In the genomic region with DNA sequence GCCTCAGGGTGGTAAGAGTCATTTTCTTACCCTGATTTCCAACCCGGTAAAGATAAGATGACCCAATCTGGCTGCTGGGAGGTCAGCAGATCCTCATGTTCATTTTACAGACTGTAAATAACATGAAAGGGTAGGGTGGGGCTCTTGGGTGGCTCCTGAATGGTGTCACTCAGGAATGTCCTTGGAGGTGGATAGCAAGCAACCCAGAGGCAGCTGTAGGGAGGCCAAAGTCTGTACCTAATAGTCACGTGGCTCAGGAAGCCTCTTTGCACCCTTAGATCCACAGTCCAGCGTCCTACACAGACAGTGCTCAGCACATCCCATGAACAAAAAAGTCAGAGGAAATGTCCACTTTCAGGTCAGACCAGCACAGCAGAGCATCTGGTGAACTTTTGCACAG, we compare ENCODE assay signal across 25 mouse cellular contexts. TPM values are rescaled to one million over a fixed set of nuclear protein-coding genes. Genes with fewer than 3 reads are reported as not detected.
DNase-seq lines count a peak whose midpoint lies in the region; ATAC-seq and TF ChIP-seq lines count a peak whose summit lies in the region.
"Had no signal": no experiment of that assay in that cellular context is flagged by ENCODE, and none has a peak within 500 bp of the region (broad histone marks: within the 10 kb centered on the region; RNA-seq: fewer than 3 reads in every experiment).

No protein-coding gene starts in this region.

- H3K27ac ChIP-seq in liver, embryonic 11.5 days (ENCODE audit: low read depth, low read length) = no peak overlapping the region
- no peak overlapping the region for H3K27ac ChIP-seq in liver, postnatal 0 days (ENCODE audit: low read depth)
- H3K27ac ChIP-seq in intestine, embryonic 15.5 days = no peak overlapping the region
- H3K27ac ChIP-seq in limb, embryonic 10.5 days = no peak overlapping the region
- H3K27ac ChIP-seq in forebrain, embryonic 14.5 days (ENCODE audit: low read depth, low read length) = no peak overlapping the region
- no peak overlapping the region for H3K27ac ChIP-seq in hindbrain, embryonic 16.5 days (ENCODE audit: low read depth, low read length)
- H3K27ac ChIP-seq: embryonic facial prominence, embryonic 13.5 days; embryonic facial prominence, embryonic 15.5 days; forebrain, embryonic 10.5 days; forebrain, embryonic 12.5 days; forebrain, embryonic 15.5 days had no signal

- H3K27me3 ChIP-seq in liver, embryonic 11.5 days (replicated peaks; ENCODE audit: control insufficient read depth, insufficient read depth, low read length) = no peaks in the 10 kb centered on the region
- no peaks in the 10 kb centered on the region for H3K27me3 ChIP-seq in liver, postnatal 0 days (ENCODE audit: insufficient read depth, low read length)
- no peaks in the 10 kb centered on the region for H3K27me3 ChIP-seq in intestine, embryonic 15.5 days (replicated peaks)
- no peaks in the 10 kb centered on the region for H3K27me3 ChIP-seq in limb, embryonic 10.5 days (ENCODE audit: low read depth, poor library complexity, severe bottlenecking)
- H3K27me3 ChIP-seq in forebrain, embryonic 14.5 days (replicated peaks; ENCODE audit: control insufficient read depth, insufficient read depth, low read length) = no peaks in the 10 kb centered on the region
- 0 out of 2 replicates have a peak, but pooled peaks cover 2% of the 10 kb centered on the region for H3K27me3 ChIP-seq in hindbrain, embryonic 16.5 days (replicated peaks; ENCODE audit: control insufficient read depth, insufficient read depth, low read length)
- H3K27me3 ChIP-seq: embryonic facial prominence, embryonic 13.5 days; embryonic facial prominence, embryonic 15.5 days; forebrain, embryonic 12.5 days; forebrain, embryonic 15.5 days had no signal

- H3K9ac ChIP-seq in liver, embryonic 11.5 days (ENCODE audit: low read depth, low read length) = no peak overlapping the region
- no peak overlapping the region for H3K9ac ChIP-seq in liver, postnatal 0 days (replicated peaks)
- H3K9ac ChIP-seq in intestine, embryonic 15.5 days = no peak overlapping the region
- no peak overlapping the region for H3K9ac ChIP-seq in forebrain, embryonic 14.5 days (ENCODE audit: low read length)
- H3K9ac ChIP-seq in hindbrain, embryonic 16.5 days (ENCODE audit: low read depth, low read length) = no peak overlapping the region
- H3K9ac ChIP-seq: embryonic facial prominence, embryonic 13.5 days; embryonic facial prominence, embryonic 15.5 days; forebrain, embryonic 12.5 days; forebrain, embryonic 15.5 days; forebrain, postnatal 0 days had no signal

- H3K4me1 ChIP-seq in liver, embryonic 11.5 days (replicated peaks; ENCODE audit: control insufficient read depth, insufficient read depth, low read length) = no peaks in the 10 kb centered on the region
- no peaks in the 10 kb centered on the region for H3K4me1 ChIP-seq in liver, postnatal 0 days (ENCODE audit: insufficient read depth)
- no peaks in the 10 kb centered on the region for H3K4me1 ChIP-seq in intestine, embryonic 15.5 days (replicated peaks)
- H3K4me1 ChIP-seq in limb, embryonic 10.5 days = no peaks in the 10 kb centered on the region
- no peaks in the 10 kb centered on the region for H3K4me1 ChIP-seq in forebrain, embryonic 14.5 days (ENCODE audit: control insufficient read depth, insufficient read depth, low read length)
- no peaks in the 10 kb centered on the region for H3K4me1 ChIP-seq in hindbrain, embryonic 16.5 days (ENCODE audit: control insufficient read depth, insufficient read depth, low read depth, low read length)
- H3K4me1 ChIP-seq: embryonic facial prominence, embryonic 13.5 days; embryonic facial prominence, embryonic 15.5 days; forebrain, embryonic 10.5 days; forebrain, embryonic 12.5 days; forebrain, embryonic 15.5 days had no signal

- H3K36me3 ChIP-seq in liver, embryonic 11.5 days (ENCODE audit: control insufficient read depth, insufficient read depth, low read length) = no peaks in the 10 kb centered on the region
- no peaks in the 10 kb centered on the region for H3K36me3 ChIP-seq in liver, postnatal 0 days (replicated peaks; ENCODE audit: insufficient read depth, low read length)
- no peaks in the 10 kb centered on the region for H3K36me3 ChIP-seq in intestine, embryonic 15.5 days
- no peaks in the 10 kb centered on the region for H3K36me3 ChIP-seq in limb, embryonic 10.5 days
- H3K36me3 ChIP-seq in forebrain, embryonic 14.5 days (ENCODE audit: control insufficient read depth, insufficient read depth, low read length) = no peaks in the 10 kb centered on the region
- H3K36me3 ChIP-seq in hindbrain, embryonic 16.5 days (ENCODE audit: control insufficient read depth, insufficient read depth, low read length) = no peaks in the 10 kb centered on the region
- H3K36me3 ChIP-seq: embryonic facial prominence, embryonic 13.5 days; embryonic facial prominence, embryonic 15.5 days; forebrain, embryonic 10.5 days; forebrain, embryonic 12.5 days; forebrain, embryonic 15.5 days had no signal

- ATAC-seq in liver, embryonic 11.5 days (replicated peaks; ENCODE audit: low FRiP score) = no peak
- no peak for ATAC-seq in liver, postnatal 0 days
- ATAC-seq in intestine, embryonic 15.5 days = peak; percentile 71
- ATAC-seq in forebrain, embryonic 14.5 days = no peak
- ATAC-seq in hindbrain, embryonic 16.5 days = no peak
- ATAC-seq: activated CD4-positive, CD25-positive, alpha-beta regulatory T cell, adult 4 months; forebrain, embryonic 15.5 days; forebrain, postnatal 0 days had no signal

- 80% methylated on average over 3 of the region's 3 CpGs for WGBS in liver, embryonic 11.5 days
- 61% methylated on average over 3 of the region's 3 CpGs for WGBS in liver, postnatal 0 days (ENCODE audit: insufficient replicate concordance)
- 72% methylated on average over 3 of the region's 3 CpGs for WGBS in intestine, embryonic 15.5 days
- 87% methylated on average over 3 of the region's 3 CpGs for WGBS in limb, embryonic 10.5 days
- 89% methylated on average over 3 of the region's 3 CpGs for WGBS in forebrain, embryonic 14.5 days
- 91% methylated on average over 3 of the region's 3 CpGs for WGBS in hindbrain, embryonic 16.5 days

- TF ChIP-seq EP300 in liver, postnatal 0 days (IDR thresholded peaks at IDR 0.05; ENCODE audit: low read depth) = no peak

- peak; percentile 3 for DNase-seq in liver, embryonic 11.5 days (ENCODE audit: low spot score)
- no peak for DNase-seq in liver, postnatal 0 days
- peak; percentile 21 for DNase-seq in limb, embryonic 10.5 days (ENCODE audit: low spot score)
- DNase-seq in forebrain, embryonic 14.5 days (ENCODE audit: low spot score) = no peak
- DNase-seq: adrenal gland, adult 8-10 months; adrenal gland, postnatal 14 days; adrenal gland, postnatal 36 days; cerebellum, adult 11-12 months; cerebellum, adult 2 months; cerebellum, adult 9-10 months; cerebellum, postnatal 10 days; cerebellum, postnatal 25 days; embryo, embryonic 11 days; forebrain, postnatal 0 days had no signal

- H3K4me3 ChIP-seq in liver, embryonic 11.5 days (ENCODE audit: low read depth, low read length) = no peak overlapping the region
- H3K4me3 ChIP-seq in liver, postnatal 0 days (ENCODE audit: low read depth, low read length) = no peak overlapping the region
- H3K4me3 ChIP-seq in intestine, embryonic 15.5 days (replicated peaks) = no peak overlapping the region
- no peak overlapping the region for H3K4me3 ChIP-seq in limb, embryonic 10.5 days
- no peak overlapping the region for H3K4me3 ChIP-seq in forebrain, embryonic 14.5 days (ENCODE audit: low read depth, low read length)
- H3K4me3 ChIP-seq in hindbrain, embryonic 16.5 days (ENCODE audit: low read length) = no peak overlapping the region
- H3K4me3 ChIP-seq: embryonic facial prominence, embryonic 13.5 days; embryonic facial prominence, embryonic 15.5 days; erythroblast, embryonic 14.5 days; forebrain, embryonic 10.5 days; forebrain, embryonic 12.5 days; forebrain, embryonic 15.5 days had no signal

- no peak overlapping the region for H3K4me2 ChIP-seq in liver, embryonic 11.5 days
- no peak overlapping the region for H3K4me2 ChIP-seq in liver, postnatal 0 days (ENCODE audit: low read depth, low read length)
- H3K4me2 ChIP-seq in intestine, embryonic 15.5 days (replicated peaks) = no peak overlapping the region
- H3K4me2 ChIP-seq in forebrain, embryonic 14.5 days (ENCODE audit: low read length) = no peak overlapping the region
- no peak overlapping the region for H3K4me2 ChIP-seq in hindbrain, embryonic 16.5 days (ENCODE audit: low read length)
- H3K4me2 ChIP-seq: embryonic facial prominence, embryonic 13.5 days; embryonic facial prominence, embryonic 15.5 days; forebrain, embryonic 12.5 days; forebrain, embryonic 15.5 days had no signal

- H3K9me3 ChIP-seq in liver, embryonic 11.5 days (ENCODE audit: control insufficient read depth, low read length) = no peaks in the 10 kb centered on the region
- H3K9me3 ChIP-seq in liver, postnatal 0 days (ENCODE audit: low read length) = no peaks in the 10 kb centered on the region
- H3K9me3 ChIP-seq in intestine, embryonic 15.5 days = no peaks in the 10 kb centered on the region
- H3K9me3 ChIP-seq in limb, embryonic 10.5 days (replicated peaks) = no peaks in the 10 kb centered on the region
- no peaks in the 10 kb centered on the region for H3K9me3 ChIP-seq in forebrain, embryonic 14.5 days (replicated peaks; ENCODE audit: control insufficient read depth, low read length)
- H3K9me3 ChIP-seq in hindbrain, embryonic 16.5 days (ENCODE audit: control insufficient read depth, low read length) = no peaks in the 10 kb centered on the region
- H3K9me3 ChIP-seq: embryonic facial prominence, embryonic 13.5 days; embryonic facial prominence, embryonic 15.5 days; forebrain, embryonic 10.5 days; forebrain, embryonic 12.5 days; forebrain, embryonic 15.5 days had no signal

- TF ChIP-seq CTCF in liver, postnatal 0 days (IDR thresholded peaks at IDR 0.05; ENCODE audit: low read depth) = no peak

RNA-seq across cellular contexts. Expression of gene Olfr1411, which starts 1.8 kb away (rescaled TPM):
- polyA plus RNA-seq in liver, embryonic 11.5 days (2014; fragmentation: Nextera tagmentation; extraction: Ambion mirVana) = not detected in 2 replicates
- polyA plus RNA-seq in liver, postnatal 0 days (2015; fragmentation: Nextera tagmentation; extraction: Ambion mirVana) = not detected in 2 replicates
- not detected in 2 replicates for polyA plus RNA-seq in intestine, embryonic 15.5 days (2015; fragmentation: Nextera tagmentation; extraction: Ambion mirVana)
- polyA plus RNA-seq in limb, embryonic 10.5 days (2016; fragmentation: Nextera tagmentation; extraction: Ambion mirVana) = not detected in 2 replicates
- not detected in 2 replicates for polyA plus RNA-seq in forebrain, embryonic 14.5 days (2014; fragmentation: Nextera tagmentation; extraction: Ambion mirVana)
- polyA plus RNA-seq in hindbrain, embryonic 16.5 days (2015; fragmentation: Nextera tagmentation; extraction: Ambion mirVana) = not detected in 2 replicates
- polyA plus RNA-seq: activated CD4-positive, CD25-positive, alpha-beta regulatory T cell, adult 4 months; C2C12; cerebellum, adult 2 months; embryonic facial prominence, embryonic 11.5 days; embryonic facial prominence, embryonic 13.5 days; embryonic facial prominence, embryonic 15.5 days; erythroblast, embryonic 14.5 days; forebrain, embryonic 10.5 days; forebrain, embryonic 12.5 days; forebrain, embryonic 15.5 days; forebrain, postnatal 0 days had no signal

RNA-seq across cellular contexts. Expression of gene Olfr1410, which starts 9.6 kb away (rescaled TPM):
- polyA plus RNA-seq in liver, embryonic 11.5 days (2014; fragmentation: Nextera tagmentation; extraction: Ambion mirVana) = not detected in 2 replicates
- polyA plus RNA-seq in liver, postnatal 0 days (2015; fragmentation: Nextera tagmentation; extraction: Ambion mirVana) = not detected in 2 replicates
- polyA plus RNA-seq in intestine, embryonic 15.5 days (2015; fragmentation: Nextera tagmentation; extraction: Ambion mirVana) = not detected in 2 replicates
- not detected in 2 replicates for polyA plus RNA-seq in limb, embryonic 10.5 days (2016; fragmentation: Nextera tagmentation; extraction: Ambion mirVana)
- polyA plus RNA-seq in forebrain, embryonic 14.5 days (2014; fragmentation: Nextera tagmentation; extraction: Ambion mirVana) = not detected in 2 replicates
- polyA plus RNA-seq in hindbrain, embryonic 16.5 days (2015; fragmentation: Nextera tagmentation; extraction: Ambion mirVana) = not detected in 2 replicates
- polyA plus RNA-seq: activated CD4-positive, CD25-positive, alpha-beta regulatory T cell, adult 4 months; C2C12; cerebellum, adult 2 months; embryonic facial prominence, embryonic 11.5 days; embryonic facial prominence, embryonic 13.5 days; embryonic facial prominence, embryonic 15.5 days; erythroblast, embryonic 14.5 days; forebrain, embryonic 10.5 days; forebrain, embryonic 12.5 days; forebrain, embryonic 15.5 days; forebrain, postnatal 0 days had no signal

RNA-seq across cellular contexts. Expression of gene Olfr1412, which starts 10.4 kb away (rescaled TPM):
- not detected in 2 replicates for polyA plus RNA-seq in liver, embryonic 11.5 days (2014; fragmentation: Nextera tagmentation; extraction: Ambion mirVana)
- polyA plus RNA-seq in liver, postnatal 0 days (2015; fragmentation: Nextera tagmentation; extraction: Ambion mirVana) = not detected in 2 replicates
- not detected in 2 replicates for polyA plus RNA-seq in intestine, embryonic 15.5 days (2015; fragmentation: Nextera tagmentation; extraction: Ambion mirVana)
- not detected in 2 replicates for polyA plus RNA-seq in limb, embryonic 10.5 days (2016; fragmentation: Nextera tagmentation; extraction: Ambion mirVana)
- not detected in 2 replicates for polyA plus RNA-seq in forebrain, embryonic 14.5 days (2014; fragmentation: Nextera tagmentation; extraction: Ambion mirVana)
- polyA plus RNA-seq in hindbrain, embryonic 16.5 days (2015; fragmentation: Nextera tagmentation; extraction: Ambion mirVana) = not detected in 2 replicates
- polyA plus RNA-seq: activated CD4-positive, CD25-positive, alpha-beta regulatory T cell, adult 4 months; C2C12; cerebellum, adult 2 months; embryonic facial prominence, embryonic 11.5 days; embryonic facial prominence, embryonic 15.5 days; erythroblast, embryonic 14.5 days; forebrain, embryonic 10.5 days; forebrain, embryonic 12.5 days; forebrain, embryonic 15.5 days; forebrain, postnatal 0 days had no signal

RNA-seq across cellular contexts. Expression of gene Olfr12, which starts 21.6 kb away (rescaled TPM):
- not detected in 2 replicates for polyA plus RNA-seq in liver, embryonic 11.5 days (2014; fragmentation: Nextera tagmentation; extraction: Ambion mirVana)
- polyA plus RNA-seq in liver, postnatal 0 days (2015; fragmentation: Nextera tagmentation; extraction: Ambion mirVana) = not detected in 2 replicates
- not detected in 2 replicates for polyA plus RNA-seq in intestine, embryonic 15.5 days (2015; fragmentation: Nextera tagmentation; extraction: Ambion mirVana)
- not detected in 2 replicates for polyA plus RNA-seq in limb, embryonic 10.5 days (2016; fragmentation: Nextera tagmentation; extraction: Ambion mirVana)
- polyA plus RNA-seq in forebrain, embryonic 14.5 days (2014; fragmentation: Nextera tagmentation; extraction: Ambion mirVana) = not detected in 2 replicates
- polyA plus RNA-seq in hindbrain, embryonic 16.5 days (2015; fragmentation: Nextera tagmentation; extraction: Ambion mirVana) = 0.24 TPM in 1 of 2 replicates, not detected in the other
- polyA plus RNA-seq: activated CD4-positive, CD25-positive, alpha-beta regulatory T cell, adult 4 months; C2C12; cerebellum, adult 2 months; embryonic facial prominence, embryonic 11.5 days; embryonic facial prominence, embryonic 13.5 days; erythroblast, embryonic 14.5 days; forebrain, embryonic 10.5 days; forebrain, embryonic 12.5 days; forebrain, embryonic 15.5 days; forebrain, postnatal 0 days had no signal

RNA-seq across cellular contexts. Expression of gene Olfr1413, which starts 24.9 kb away (rescaled TPM):
- polyA plus RNA-seq in liver, embryonic 11.5 days (2014; fragmentation: Nextera tagmentation; extraction: Ambion mirVana) = not detected in 2 replicates
- polyA plus RNA-seq in liver, postnatal 0 days (2015; fragmentation: Nextera tagmentation; extraction: Ambion mirVana) = not detected in 2 replicates
- polyA plus RNA-seq in intestine, embryonic 15.5 days (2015; fragmentation: Nextera tagmentation; extraction: Ambion mirVana) = not detected in 2 replicates
- not detected in 2 replicates for polyA plus RNA-seq in limb, embryonic 10.5 days (2016; fragmentation: Nextera tagmentation; extraction: Ambion mirVana)
- polyA plus RNA-seq in forebrain, embryonic 14.5 days (2014; fragmentation: Nextera tagmentation; extraction: Ambion mirVana) = not detected in 2 replicates
- polyA plus RNA-seq in hindbrain, embryonic 16.5 days (2015; fragmentation: Nextera tagmentation; extraction: Ambion mirVana) = not detected in 2 replicates
- polyA plus RNA-seq: activated CD4-positive, CD25-positive, alpha-beta regulatory T cell, adult 4 months; C2C12; cerebellum, adult 2 months; embryonic facial prominence, embryonic 11.5 days; embryonic facial prominence, embryonic 13.5 days; embryonic facial prominence, embryonic 15.5 days; erythroblast, embryonic 14.5 days; forebrain, embryonic 10.5 days; forebrain, embryonic 12.5 days; forebrain, embryonic 15.5 days; forebrain, postnatal 0 days had no signal

Comparison
In these comparisons a context has a peak if more than half of its experiments do, and no peak if none do; other contexts are left out.
1. DNase-seq: peak in liver, embryonic 11.5 days (single experiment) and limb, embryonic 10.5 days (single experiment); none in liver, postnatal 0 days (single experiment) and forebrain, embryonic 14.5 days (single experiment).